Mouse (Mus musculus): ENCODE results near the gene Chpf2.
A peak's percentile ranks its signal among the peaks of the same experiment; 100 is the strongest.

Chpf2 gene

GRCm38 (mm10) chr5:24591268-24591721 lies 4.8 kb downstream of the Chpf2 start:
- DNase-seq (ENCODE audit: low spot score in 2 of 2) = no peak

- DNase-seq (ENCODE audit: low spot score in 2 of 2) = no peak
These were observed 5.4 kb downstream of the Chpf2 start for GRCm38 (mm10) chr5:24591796-24592470.

- DNase-seq (ENCODE audit: low spot score in 2 of 2) = no peak
These were observed 6.1 kb downstream of the Chpf2 start for GRCm38 (mm10) chr5:24592471-24593160.

GRCm38 (mm10) chr5:24593230-24593629 lies 6.7 kb downstream of the Chpf2 start:
- no peak for DNase-seq (ENCODE audit: low spot score in 2 of 2)

GRCm38 (mm10) chr5:24593928-24594327 lies 7.4 kb downstream of the Chpf2 start:
- DNase-seq (ENCODE audit: low spot score in 2 of 2) = no peak

- DNase-seq (ENCODE audit: low spot score in 2 of 2) = no peak
These were observed 7.8 kb downstream of the Chpf2 start for GRCm38 (mm10) chr5:24594346-24594745.

GRCm38 (mm10) chr5:24595261-24595660 lies 8.7 kb downstream of the Chpf2 start:
- no peak for DNase-seq (ENCODE audit: low spot score in 2 of 2)

- DNase-seq (ENCODE audit: low spot score in 2 of 2) = no peak
These were observed 9.3 kb downstream of the Chpf2 start for GRCm38 (mm10) chr5:24595786-24596380.

- no peak for DNase-seq (ENCODE audit: low spot score in 2 of 2)
These were observed 10.1 kb downstream of the Chpf2 start for GRCm38 (mm10) chr5:24596519-24597171.

- DNase-seq (ENCODE audit: low spot score in 2 of 2) = peak; percentile 46 to 80
These were observed 10.7 kb downstream of the Chpf2 start for GRCm38 (mm10) chr5:24597221-24597728.

- no peak for DNase-seq (ENCODE audit: low spot score in 2 of 2)
These were observed 11.5 kb downstream of the Chpf2 start for GRCm38 (mm10) chr5:24597901-24598569.

- peak in 1 of 2 experiments; percentile 69 for DNase-seq (ENCODE audit: low spot score in 2 of 2)
These were observed 12.0 kb downstream of the Chpf2 start for GRCm38 (mm10) chr5:24598570-24599006.

GRCm38 (mm10) chr5:24599137-24599536 lies 12.6 kb downstream of the Chpf2 start:
- no peak for DNase-seq (ENCODE audit: low spot score in 2 of 2)

GRCm38 (mm10) chr5:24600236-24600635 lies 13.7 kb downstream of the Chpf2 start:
- no peak for DNase-seq (ENCODE audit: low spot score in 2 of 2)

GRCm38 (mm10) chr5:24601071-24601835 lies 14.7 kb downstream of the Chpf2 start:
- no peak for DNase-seq (ENCODE audit: low spot score in 2 of 2)

- no peak for DNase-seq (ENCODE audit: low spot score in 2 of 2)
These were observed 15.6 kb downstream of the Chpf2 start for GRCm38 (mm10) chr5:24601911-24602750.

GRCm38 (mm10) chr5:24602751-24603343 lies 16.3 kb downstream of the Chpf2 start:
- DNase-seq (ENCODE audit: low spot score in 2 of 2) = no peak

- DNase-seq (ENCODE audit: low spot score in 2 of 2) = no peak
These were observed 17.0 kb downstream of the Chpf2 start for GRCm38 (mm10) chr5:24603431-24604010.

GRCm38 (mm10) chr5:24604080-24604655 lies 17.6 kb downstream of the Chpf2 start:
- no peak for DNase-seq (ENCODE audit: low spot score in 2 of 2)

All from spleen, postnatal 10 days (tissue).